Mouse (Mus musculus): ENCODE data around the gene Acta1. TPM values are rescaled to one million over a fixed set of nuclear protein-coding genes. Genes with fewer than 3 reads are reported as not detected.

The Acta1 gene
- polyA plus RNA-seq, 1 experiment, result 0.78 TPM

- H3K4me3 ChIP-seq (ENCODE audit: control insufficient read depth, low read depth, low read length), result no peak overlapping the region
- H3K36me3 ChIP-seq (ENCODE audit: control insufficient read depth, insufficient read depth, low read length), result no peaks in the 10 kb centered on the region
- no peak overlapping the region for H3K27ac ChIP-seq (ENCODE audit: control insufficient read depth, insufficient read depth, low read depth, low read length)
- H3K27me3 ChIP-seq (ENCODE audit: control insufficient read depth, insufficient read depth, low read length), result no peaks in the 10 kb centered on the region
- H3K4me1 ChIP-seq (ENCODE audit: control insufficient read depth, insufficient read depth, low read length), result peaks cover 6% of the 10 kb centered on the region; the same call in 1 of the 2 replicates
- TF ChIP-seq POLR2A (IDR thresholded peaks at IDR 0.05; ENCODE audit: control insufficient read depth, low read depth, low read length), result no peak
- TF ChIP-seq CTCF (IDR thresholded peaks at IDR 0.05; ENCODE audit: control insufficient read depth, insufficient read depth, insufficient replicate concordance, low read depth, low read length), result no peak
These were observed 1.1 kb downstream of the Acta1 start for GRCm38 (mm10) chr8:123893413-123893812.

DNA sequence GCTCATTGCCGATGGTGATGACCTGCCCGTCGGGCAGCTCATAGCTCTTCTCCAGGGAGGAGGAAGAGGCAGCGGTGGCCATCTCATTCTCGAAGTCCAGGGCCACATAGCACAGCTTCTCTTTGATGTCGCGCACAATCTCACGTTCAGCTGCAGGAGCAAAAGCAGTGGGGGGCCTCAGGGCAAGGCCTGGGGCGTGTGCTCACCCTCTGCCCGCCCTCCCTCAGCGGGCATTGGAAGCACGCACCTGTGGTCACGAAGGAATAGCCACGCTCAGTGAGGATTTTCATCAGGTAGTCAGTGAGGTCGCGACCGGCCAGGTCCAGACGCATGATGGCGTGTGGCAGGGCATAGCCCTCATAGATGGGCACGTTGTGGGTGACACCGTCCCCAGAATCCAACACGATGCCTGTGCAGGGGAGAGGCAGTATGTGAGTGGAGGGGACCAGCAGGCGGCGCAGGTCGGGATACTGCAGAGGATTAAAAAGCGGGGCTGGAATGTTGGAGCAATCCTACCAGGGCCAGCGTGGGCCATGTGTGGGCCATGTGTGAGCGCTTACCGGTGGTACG lies 1.9 kb downstream of the Acta1 start:
- H3K36me3 ChIP-seq (ENCODE audit: control insufficient read depth, insufficient read depth, low read length), result no peaks in the 10 kb centered on the region
- H3K4me1 ChIP-seq (ENCODE audit: control insufficient read depth, insufficient read depth, low read length), result peaks cover 6% of the 10 kb centered on the region; the same call in 1 of the 2 replicates
- no peak overlapping the region for H3K27ac ChIP-seq (ENCODE audit: control insufficient read depth, insufficient read depth, low read depth, low read length)
- no peak for TF ChIP-seq POLR2A (IDR thresholded peaks at IDR 0.05; ENCODE audit: control insufficient read depth, low read depth, low read length)
- no peak for TF ChIP-seq CTCF (IDR thresholded peaks at IDR 0.05; ENCODE audit: control insufficient read depth, insufficient read depth, insufficient replicate concordance, low read depth, low read length)
- H3K4me3 ChIP-seq (ENCODE audit: control insufficient read depth, low read depth, low read length), result no peak overlapping the region
- H3K27me3 ChIP-seq (ENCODE audit: control insufficient read depth, insufficient read depth, low read length), result no peaks in the 10 kb centered on the region

- Histone ChIP-seq H3K27ac (ENCODE audit: control insufficient read depth, insufficient read depth, low read depth, low read length) (no peak overlapping the region), H3K4me3 (ENCODE audit: control insufficient read depth, low read depth, low read length) (no peak overlapping the region), H3K4me1 (ENCODE audit: control insufficient read depth, insufficient read depth, low read length) (peaks cover 6% of the 10 kb centered on the region; the same call in 1 of the 2 replicates), H3K36me3 (ENCODE audit: control insufficient read depth, insufficient read depth, low read length) (no peaks in the 10 kb centered on the region), H3K27me3 (ENCODE audit: control insufficient read depth, insufficient read depth, low read length) (no peaks in the 10 kb centered on the region)
- TF ChIP-seq CTCF (IDR thresholded peaks at IDR 0.05; ENCODE audit: control insufficient read depth, insufficient read depth, insufficient replicate concordance, low read depth, low read length) (no peak), POLR2A (IDR thresholded peaks at IDR 0.05; ENCODE audit: control insufficient read depth, low read depth, low read length) (no peak)
These were observed 2.5 kb downstream of the Acta1 start for GRCm38 (mm10) chr8:123891883-123892585.

DNA sequence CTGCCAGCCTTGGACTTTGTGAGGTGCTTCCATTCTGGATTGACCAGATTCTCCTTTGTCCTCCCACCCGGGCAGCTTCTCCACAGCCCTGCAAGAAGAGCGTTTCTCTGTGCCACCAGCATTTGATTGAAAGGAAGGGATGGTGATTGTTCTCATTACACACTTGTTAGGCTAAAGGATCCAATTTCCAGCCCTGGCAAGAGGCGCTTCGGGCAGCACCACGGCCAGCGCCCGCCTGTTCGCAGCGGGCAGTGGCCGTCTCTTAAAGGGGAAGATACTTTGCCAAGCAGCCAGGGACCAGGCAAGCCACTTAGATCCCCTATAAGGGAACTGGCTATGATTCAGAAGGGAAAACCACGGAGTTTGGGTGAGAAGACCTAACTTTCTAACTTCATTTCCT lies 3.3 kb downstream of the Acta1 start:
- TF ChIP-seq POLR2A (IDR thresholded peaks at IDR 0.05; ENCODE audit: control insufficient read depth, low read depth, low read length) (no peak), CTCF (IDR thresholded peaks at IDR 0.05; ENCODE audit: control insufficient read depth, insufficient read depth, insufficient replicate concordance, low read depth, low read length) (no peak)
- H3K36me3 ChIP-seq (ENCODE audit: control insufficient read depth, insufficient read depth, low read length), result no peaks in the 10 kb centered on the region
- no peak overlapping the region for H3K4me3 ChIP-seq (ENCODE audit: control insufficient read depth, low read depth, low read length)
- peaks cover 6% of the 10 kb centered on the region; the same call in 1 of the 2 replicates for H3K4me1 ChIP-seq (ENCODE audit: control insufficient read depth, insufficient read depth, low read length)
- H3K27ac ChIP-seq (ENCODE audit: control insufficient read depth, insufficient read depth, low read depth, low read length), result no peak overlapping the region
- H3K27me3 ChIP-seq (ENCODE audit: control insufficient read depth, insufficient read depth, low read length), result no peaks in the 10 kb centered on the region

DNA sequence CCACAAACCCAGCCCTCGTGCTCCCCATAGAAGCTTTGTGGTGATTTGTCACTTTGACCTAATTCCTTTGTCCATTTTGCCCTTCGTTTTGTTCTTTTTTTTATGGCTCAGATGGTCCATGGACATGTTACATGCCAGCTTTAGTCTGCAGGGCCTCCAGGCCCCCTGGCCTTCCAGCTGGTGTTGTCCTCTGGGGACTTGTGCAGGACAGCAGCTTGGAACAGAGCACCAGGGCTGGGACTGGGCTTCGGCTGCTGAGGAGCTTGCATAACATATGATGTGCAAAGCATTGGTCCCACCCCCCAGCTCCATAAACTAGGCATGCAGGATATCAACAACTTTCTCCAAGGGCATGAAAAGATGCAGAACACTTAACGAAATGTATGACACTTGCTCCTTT lies 4.8 kb downstream of the Acta1 start:
- Histone ChIP-seq H3K4me3 (ENCODE audit: control insufficient read depth, low read depth, low read length) (no peak overlapping the region), H3K36me3 (ENCODE audit: control insufficient read depth, insufficient read depth, low read length) (no peaks in the 10 kb centered on the region), H3K27ac (ENCODE audit: control insufficient read depth, insufficient read depth, low read depth, low read length) (no peak overlapping the region), H3K27me3 (ENCODE audit: control insufficient read depth, insufficient read depth, low read length) (no peaks in the 10 kb centered on the region), H3K4me1 (ENCODE audit: control insufficient read depth, insufficient read depth, low read length) (peaks cover 6% of the 10 kb centered on the region; the same call in 1 of the 2 replicates)
- TF ChIP-seq CTCF (IDR thresholded peaks at IDR 0.05; ENCODE audit: control insufficient read depth, insufficient read depth, insufficient replicate concordance, low read depth, low read length) (no peak), POLR2A (IDR thresholded peaks at IDR 0.05; ENCODE audit: control insufficient read depth, low read depth, low read length) (no peak)

GRCm38 (mm10) chr8:123887956-123888355 lies 6.6 kb downstream of the Acta1 start:
- H3K27me3 ChIP-seq (ENCODE audit: control insufficient read depth, insufficient read depth, low read length), result no peaks in the 10 kb centered on the region
- no peak for TF ChIP-seq POLR2A (IDR thresholded peaks at IDR 0.05; ENCODE audit: control insufficient read depth, low read depth, low read length)
- TF ChIP-seq CTCF (IDR thresholded peaks at IDR 0.05; ENCODE audit: control insufficient read depth, insufficient read depth, insufficient replicate concordance, low read depth, low read length), result no peak

GRCm38 (mm10) chr8:123887163-123887562 lies 7.4 kb downstream of the Acta1 start:
- peaks cover 4% of the 10 kb centered on the region for H3K4me1 ChIP-seq (ENCODE audit: control insufficient read depth, insufficient read depth, low read length)
- TF ChIP-seq POLR2A (IDR thresholded peaks at IDR 0.05; ENCODE audit: control insufficient read depth, low read depth, low read length) (no peak), CTCF (IDR thresholded peaks at IDR 0.05; ENCODE audit: control insufficient read depth, insufficient read depth, insufficient replicate concordance, low read depth, low read length) (no peak)
- no peaks in the 10 kb centered on the region for H3K27me3 ChIP-seq (ENCODE audit: control insufficient read depth, insufficient read depth, low read length)

More at GRCm38 (mm10) chr8:123887956-123888355, 6.6 kb downstream of the Acta1 start:
- no peak overlapping the region for H3K27ac ChIP-seq (ENCODE audit: control insufficient read depth, insufficient read depth, low read depth, low read length)
- H3K4me3 ChIP-seq (ENCODE audit: control insufficient read depth, low read depth, low read length), result no peak overlapping the region
- no peaks in the 10 kb centered on the region for H3K36me3 ChIP-seq (ENCODE audit: control insufficient read depth, insufficient read depth, low read length)
- peaks cover 6% of the 10 kb centered on the region for H3K4me1 ChIP-seq (ENCODE audit: control insufficient read depth, insufficient read depth, low read length)

More at GRCm38 (mm10) chr8:123887163-123887562, 7.4 kb downstream of the Acta1 start:
- Histone ChIP-seq H3K36me3 (ENCODE audit: control insufficient read depth, insufficient read depth, low read length) (no peaks in the 10 kb centered on the region), H3K4me3 (ENCODE audit: control insufficient read depth, low read depth, low read length) (no peak overlapping the region), H3K27ac (ENCODE audit: control insufficient read depth, insufficient read depth, low read depth, low read length) (no peak overlapping the region)

Measured in testis, adult 2 months (tissue).